Mouse (Mus musculus) lung, postnatal 25 days (tissue): ENCODE measurements at regions not wholly inside any gene's neighbourhood (a gene's known extent, or its start where the extent isn't known, plus 50 kb on each side); places are given as distances from the start of the nearest gene placed in this dataset.
"Not testable (repeated sequence)": the region's sequence is repeated elsewhere in the genome, so short reads cannot be mapped to it uniquely, and the experiment has no call there.

Experiments used
- DNase-seq: peaks from one replicate; pipeline ENCODE4 v3.0.0; 2022; ENCODE audit warnings: low spot score

DNA sequence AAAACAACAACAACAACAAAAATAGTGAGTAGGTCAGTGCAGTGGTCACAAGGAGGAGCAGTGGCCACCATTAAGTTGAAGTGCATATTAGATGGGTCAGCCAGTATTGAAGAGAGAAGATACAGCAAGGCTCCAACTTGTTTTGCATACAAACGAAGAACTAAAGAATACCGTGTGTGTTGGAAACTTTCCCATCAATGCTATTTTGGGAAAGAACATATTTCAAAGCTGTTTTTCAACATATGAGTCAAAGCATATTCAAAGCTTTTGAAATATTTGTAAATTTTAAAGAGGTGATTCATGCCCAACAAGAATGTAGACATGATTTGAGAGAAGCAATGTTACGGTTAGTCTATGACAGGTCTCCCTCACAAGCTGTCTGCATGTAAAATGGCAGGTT is 157.9 kb upstream of the Fer start:
- no peak for DNase-seq

DNA sequence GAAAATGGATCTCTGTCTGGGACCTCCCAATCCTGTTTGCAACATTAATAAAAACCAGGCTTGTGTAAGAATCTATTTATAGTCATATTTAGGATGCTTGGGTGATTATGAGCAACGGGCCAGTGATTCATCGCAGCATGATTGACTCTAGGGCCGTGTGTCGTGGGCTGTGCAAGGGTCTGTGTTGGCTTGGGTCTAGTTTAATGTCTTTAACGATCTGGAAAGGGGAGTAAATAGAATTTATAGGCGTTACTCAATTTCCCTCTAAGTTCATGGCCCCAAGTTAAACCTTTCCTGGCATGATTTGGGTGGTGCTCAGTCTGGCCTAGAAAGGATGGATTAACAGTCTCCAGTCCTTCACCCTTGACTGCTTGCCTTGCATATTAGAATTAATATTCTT is 149.9 kb upstream of the Fer start:
- no peak for DNase-seq

DNA sequence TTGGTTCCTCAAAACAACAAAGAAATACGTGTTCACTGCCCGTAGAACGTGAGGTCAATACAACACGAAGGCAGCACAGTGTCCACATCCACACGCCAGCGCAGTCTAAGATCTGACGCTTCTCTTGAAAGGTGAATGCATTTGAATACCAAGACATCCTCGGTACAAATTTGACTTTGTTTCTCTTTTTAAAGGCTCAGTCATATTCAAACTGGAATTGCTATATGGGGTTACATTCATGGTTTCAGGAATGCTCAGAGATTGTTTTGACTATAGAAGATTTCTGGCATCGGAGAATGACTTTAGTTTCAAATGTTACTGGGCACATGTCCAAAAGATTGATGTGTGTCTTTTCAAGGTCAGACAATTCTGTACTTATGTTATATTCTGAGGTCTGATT is 147.2 kb upstream of the Fer start:
- DNase-seq: no peak

- DNase-seq: no peak
Observed at GRCm38 (mm10) chr17:63716161-63716560, 146.7 kb upstream of the Fer start.

DNA sequence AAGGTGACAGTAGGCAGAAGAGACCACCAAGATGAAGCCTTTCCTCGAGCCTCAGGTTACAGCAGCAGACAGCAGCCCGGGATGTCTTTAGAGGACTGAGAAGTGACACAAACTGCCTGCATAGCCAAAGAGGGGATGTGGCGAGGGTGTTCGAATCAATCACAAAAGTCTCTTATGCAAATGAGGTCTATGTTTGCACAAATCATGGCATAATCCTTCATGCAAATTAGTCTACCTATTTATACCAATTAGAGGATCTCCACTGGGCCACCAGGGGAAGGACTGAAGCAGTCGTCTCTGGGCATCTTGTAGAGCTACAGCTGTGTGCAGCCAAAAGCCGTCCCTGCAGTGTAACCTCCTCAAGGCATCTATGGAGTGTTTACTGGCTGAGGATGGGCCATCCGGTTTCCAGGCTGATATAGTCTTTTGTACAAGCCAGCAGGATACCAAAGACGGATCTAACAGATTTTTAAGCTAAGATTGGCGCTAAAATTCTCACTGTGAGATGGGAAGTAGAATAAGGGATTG is 145.7 kb upstream of the Fer start:
- no peak for DNase-seq

DNA sequence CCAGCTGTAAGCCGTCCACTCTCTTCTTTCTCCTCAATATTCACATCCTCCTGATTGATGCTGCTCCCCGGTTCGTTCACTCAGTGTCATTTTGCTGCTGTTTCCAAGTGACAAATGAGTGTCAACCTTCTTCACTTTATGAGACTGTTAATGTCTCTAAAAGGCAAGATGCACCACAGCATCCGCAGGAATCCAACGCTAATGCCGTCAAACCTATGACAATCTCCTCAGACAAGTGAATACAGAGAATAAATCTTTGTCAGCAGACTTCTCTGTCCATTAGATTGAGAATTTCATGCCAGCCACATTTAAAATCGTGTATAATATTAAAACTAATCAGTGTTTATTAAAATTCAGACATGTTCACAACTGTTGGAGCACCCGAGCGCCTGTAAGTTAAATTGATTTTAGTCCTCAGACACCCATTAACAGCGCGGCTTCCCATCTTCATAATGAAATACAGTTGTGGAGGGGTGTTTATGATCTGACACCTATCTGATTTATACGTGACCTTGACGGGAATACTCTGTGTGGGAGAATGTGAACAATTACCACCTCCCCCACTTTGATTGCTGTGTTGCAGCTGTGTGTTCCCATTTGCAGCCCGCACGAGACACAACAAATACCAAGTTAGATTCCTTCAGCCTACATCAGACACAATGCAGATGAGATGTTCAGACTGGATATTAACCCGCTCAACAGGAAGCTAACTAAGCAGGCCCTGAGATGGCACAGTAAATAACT is 143.7 kb upstream of the Fer start:
- DNase-seq: no peak

GRCm38 (mm10) chr17:63719771-63720170 is 143.1 kb upstream of the Fer start:
- DNase-seq: no peak

GRCm38 (mm10) chr17:63720883-63721282 is 142.0 kb upstream of the Fer start:
- DNase-seq: no peak

DNA sequence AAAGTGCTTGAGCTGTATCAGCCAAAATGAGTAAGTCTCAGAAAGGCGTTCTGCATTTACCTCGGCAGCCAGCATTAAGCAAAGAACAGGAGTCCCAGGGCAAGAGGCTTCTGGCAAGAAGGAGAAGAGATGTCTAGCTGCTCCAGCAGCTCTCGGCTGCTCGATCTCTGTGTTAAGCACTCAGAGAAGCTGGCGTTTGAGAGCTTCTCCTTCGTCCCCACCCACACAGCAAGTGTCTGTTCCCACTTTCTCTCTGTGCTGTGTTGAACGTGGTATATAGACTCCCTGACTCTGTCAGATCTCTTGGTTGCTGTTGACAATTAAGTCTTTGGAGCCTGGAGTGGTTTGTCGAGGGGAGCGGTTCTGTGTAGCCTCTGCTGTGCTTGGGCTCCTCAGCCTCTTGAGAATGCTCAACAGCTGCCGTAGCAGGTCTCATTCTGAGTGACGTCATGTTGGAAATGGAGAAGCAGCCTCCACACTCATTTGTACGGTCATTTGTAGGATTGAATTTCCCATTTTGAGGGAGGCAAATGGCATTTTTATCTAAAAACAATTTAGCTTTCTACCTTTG is 140.3 kb upstream of the Fer start:
- no peak for DNase-seq

GRCm38 (mm10) chr17:63738206-63738605 is 124.7 kb upstream of the Fer start:
- DNase-seq: no peak

DNA sequence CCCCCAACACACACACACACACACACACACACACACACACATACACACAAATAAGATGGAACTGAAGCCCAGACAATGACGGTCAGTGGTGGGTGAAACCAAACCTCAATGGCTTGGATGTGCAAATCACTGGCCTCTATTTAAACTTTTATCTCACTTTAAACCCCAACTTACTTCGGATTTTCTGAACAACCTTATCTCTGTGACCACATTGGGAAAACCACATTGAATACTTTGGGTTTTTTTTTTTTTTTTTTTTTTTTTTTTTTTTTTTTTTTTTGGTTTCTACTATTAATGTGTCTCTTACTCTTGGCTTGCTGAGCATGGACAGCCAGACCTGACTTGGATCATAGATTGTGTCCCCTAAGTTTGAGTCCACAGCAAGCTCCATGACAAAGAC is 123.2 kb upstream of the Fer start:
- no peak for DNase-seq

GRCm38 (mm10) chr17:63749257-63749656 is 113.6 kb upstream of the Fer start:
- DNase-seq: not testable (repeated sequence)

GRCm38 (mm10) chr17:63754399-63754798 is 108.5 kb upstream of the Fer start:
- DNase-seq: no peak

DNA sequence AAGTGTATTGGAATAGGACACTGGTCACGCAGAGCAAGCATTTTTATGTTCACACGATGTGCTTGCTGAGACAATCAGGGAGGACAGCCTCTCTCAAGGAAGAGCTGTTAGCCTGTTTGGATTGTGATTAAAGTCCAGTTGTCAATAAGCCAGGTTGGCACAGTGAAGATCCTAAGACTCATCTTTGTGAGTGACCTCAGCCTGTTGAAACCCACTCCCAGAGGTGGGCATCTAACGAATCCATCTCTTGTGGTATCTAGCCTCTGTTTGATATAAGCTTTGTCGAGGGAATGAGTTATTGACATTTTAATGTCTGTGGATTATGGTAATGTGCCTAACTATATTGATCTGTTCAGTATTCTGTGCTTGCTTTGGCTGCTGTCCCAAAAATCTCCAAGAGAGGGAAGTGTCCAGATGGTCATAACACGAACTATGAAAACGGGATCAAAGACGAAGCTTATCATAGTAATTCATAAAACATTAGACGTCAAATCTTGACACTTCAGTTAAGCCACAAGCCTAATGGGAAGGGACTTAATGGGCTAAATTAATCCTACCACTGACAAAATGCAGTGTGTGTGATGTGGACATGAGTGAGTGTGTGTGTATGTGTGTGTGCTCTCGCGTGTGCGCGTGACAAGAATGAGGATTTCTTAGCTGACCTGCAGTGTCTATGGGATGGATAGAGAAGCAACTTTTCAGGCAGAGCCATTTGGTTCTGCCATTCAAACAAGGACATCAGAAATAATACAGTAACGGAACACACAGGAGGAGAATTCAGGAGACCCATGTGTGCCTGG is 104.8 kb upstream of the Fer start:
- no peak for DNase-seq

- DNase-seq: no peak
Observed at GRCm38 (mm10) chr17:63758817-63759404, 104.0 kb upstream of the Fer start.

GRCm38 (mm10) chr17:63761058-63761457 is 101.8 kb upstream of the Fer start:
- DNase-seq: no peak

DNA sequence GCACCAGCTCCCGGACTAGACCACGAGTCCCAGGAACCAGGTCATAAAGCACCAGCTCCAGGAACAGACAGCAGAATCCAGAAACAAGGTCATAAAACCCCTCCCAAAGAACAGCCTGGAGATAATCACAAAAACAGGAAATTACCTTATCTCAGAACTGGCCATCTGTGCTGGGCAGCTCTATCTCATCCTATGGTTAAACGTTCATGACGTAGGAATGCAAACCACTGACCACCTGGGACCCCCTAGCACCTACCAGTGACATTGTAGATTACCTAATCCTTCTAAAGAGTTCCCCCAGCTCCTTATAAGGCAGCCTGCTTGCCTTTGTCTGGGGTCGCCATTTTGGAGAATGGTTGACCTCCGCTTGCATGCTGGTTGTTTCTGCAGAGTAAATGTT is 91.8 kb upstream of the Fer start:
- DNase-seq: no peak

GRCm38 (mm10) chr17:63784381-63785116 is 78.3 kb upstream of the Fer start:
- no peak for DNase-seq

- no peak for DNase-seq
Observed at GRCm38 (mm10) chr17:63786444-63786843, 76.4 kb upstream of the Fer start.

DNA sequence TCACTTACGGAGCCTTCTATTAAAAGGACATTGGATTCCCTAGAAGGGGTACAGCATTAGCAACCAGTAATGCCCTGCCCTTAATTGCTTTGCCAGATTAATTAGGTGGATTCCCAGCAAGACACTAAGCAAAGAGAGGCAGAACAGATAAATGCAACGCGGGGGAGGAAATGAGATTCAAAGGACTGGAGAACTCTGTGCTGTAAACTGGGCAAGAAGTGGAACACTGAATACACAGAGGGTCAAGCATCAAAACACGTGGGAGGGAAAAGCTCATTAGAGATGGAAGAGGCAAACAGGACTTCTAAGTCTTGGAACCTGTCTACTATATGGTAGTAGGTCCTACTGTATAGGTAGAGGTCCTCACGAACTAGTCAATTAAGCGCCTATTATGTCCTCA is 68.5 kb upstream of the Fer start:
- DNase-seq: no peak

DNA sequence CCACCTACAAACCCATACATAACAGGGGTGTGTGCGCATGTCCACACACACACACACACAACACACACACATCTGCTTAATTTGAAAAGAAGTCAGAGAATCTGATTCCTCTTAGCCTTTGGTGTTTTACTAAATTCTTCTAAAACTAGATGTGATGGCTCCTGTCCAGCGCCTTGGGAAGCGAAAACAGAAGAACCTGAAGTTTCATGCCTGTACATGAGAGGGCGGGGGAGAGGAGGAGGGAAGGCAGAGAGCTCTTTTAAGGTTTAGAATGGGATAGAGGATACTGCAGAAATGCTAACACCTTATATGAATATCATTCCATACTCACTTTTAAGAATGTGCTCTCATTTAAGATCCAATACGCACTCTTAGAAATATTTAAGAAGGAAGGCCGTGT is 64.5 kb upstream of the Fer start:
- no peak for DNase-seq

DNA sequence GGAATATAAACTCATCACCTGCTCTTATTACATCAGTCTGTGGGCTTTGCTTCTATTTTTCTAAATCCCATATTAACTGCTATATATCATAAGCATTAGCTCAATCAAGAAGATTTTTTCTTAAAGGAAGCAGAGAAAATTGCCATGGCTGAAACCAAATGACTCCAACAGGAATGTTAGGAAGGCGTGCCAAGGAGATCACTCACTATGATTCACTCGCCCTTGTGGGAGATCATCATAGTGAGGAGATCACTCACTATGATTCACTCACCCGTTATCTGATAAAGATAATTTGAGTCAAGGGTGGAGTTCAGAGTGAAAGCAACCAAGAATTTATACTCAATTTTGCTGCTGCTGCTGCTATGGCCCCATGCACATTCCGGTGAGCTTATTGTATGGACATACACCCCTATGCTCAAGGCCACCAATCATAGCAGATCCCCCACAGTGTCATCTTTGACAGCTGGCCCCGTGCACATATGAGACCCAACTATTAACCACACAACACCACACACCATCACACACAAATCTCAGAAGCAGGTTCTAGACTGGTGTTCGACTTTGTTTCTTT is 63.8 kb upstream of the Fer start:
- no peak for DNase-seq
